Mouse (Mus musculus) layer of hippocampus, postnatal 10 days (tissue): ENCODE measurements around the gene Kalrn. TPM values are rescaled to one million over a fixed set of nuclear protein-coding genes. Genes with fewer than 3 reads are reported as not detected.
A peak's percentile ranks its signal among the peaks of the same experiment; 100 is the strongest.

Source experiments
- DNase-seq, 2 experiments: peaks; one replicate each; pipeline ENCODE4 v3.0.0; 2021; ENCODE audit warnings: low spot score in 2 of 2
- total RNA-seq, 2 experiments: library from RNA; stranded (reverse); gene quantifications; 2 replicates each; pipeline ENCODE4 v1.2.3; 2021

Gene Kalrn
- total RNA-seq, 2 experiments from 2014 or later = 312 to 341 TPM

DNA sequence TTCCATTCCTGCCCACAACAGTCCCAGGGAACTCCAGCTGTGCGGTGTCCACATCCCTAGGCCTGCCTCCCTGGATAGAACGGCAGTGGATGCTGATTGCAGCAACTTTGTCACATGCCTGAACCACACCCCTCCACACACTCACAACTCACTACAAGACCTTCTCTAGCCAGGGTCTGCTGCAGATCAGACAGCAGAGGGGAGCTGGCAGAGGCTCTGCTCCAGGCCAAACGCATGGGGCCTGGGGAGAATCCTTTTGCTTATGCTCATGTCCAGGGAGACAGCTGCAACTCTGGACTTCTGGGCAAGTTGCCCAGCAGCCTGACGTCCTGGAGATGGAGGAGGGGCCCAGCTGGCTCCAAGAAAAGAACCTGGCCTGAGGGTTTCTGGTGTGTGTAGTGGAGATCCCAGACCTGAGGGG, 132.3 kb downstream of the Kalrn start:
- peak; percentile 60 for DNase-seq

GRCm38 (mm10) chr16:34440019-34440615, 133.2 kb downstream of the Kalrn start:
- DNase-seq = no peak

GRCm38 (mm10) chr16:34430131-34430530, 143.2 kb downstream of the Kalrn start:
- DNase-seq = no peak

GRCm38 (mm10) chr16:34427654-34428053, 145.7 kb downstream of the Kalrn start:
- DNase-seq = no peak

- no peak for DNase-seq
Observed at GRCm38 (mm10) chr16:34421473-34421872, 151.9 kb downstream of the Kalrn start.

DNA sequence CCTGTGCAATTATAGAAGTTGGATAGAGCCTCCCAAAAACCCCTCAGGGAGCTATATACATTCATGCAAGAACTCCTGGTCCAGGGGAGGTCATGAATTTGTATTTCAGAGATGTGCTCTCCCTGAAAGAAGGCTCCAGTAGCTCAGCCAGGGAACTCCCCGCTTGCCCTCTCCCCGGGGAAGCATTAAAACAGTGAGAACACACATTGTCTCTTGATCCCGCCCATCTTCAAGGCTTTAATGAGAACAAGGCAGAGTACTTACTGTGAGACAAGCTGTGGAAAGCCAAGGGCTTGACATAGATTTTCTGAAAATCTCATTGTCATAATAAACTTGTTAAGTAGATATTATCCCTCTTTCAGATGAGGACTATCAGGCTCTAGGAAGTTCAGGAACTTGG, 155.4 kb downstream of the Kalrn start:
- DNase-seq = no peak

DNA sequence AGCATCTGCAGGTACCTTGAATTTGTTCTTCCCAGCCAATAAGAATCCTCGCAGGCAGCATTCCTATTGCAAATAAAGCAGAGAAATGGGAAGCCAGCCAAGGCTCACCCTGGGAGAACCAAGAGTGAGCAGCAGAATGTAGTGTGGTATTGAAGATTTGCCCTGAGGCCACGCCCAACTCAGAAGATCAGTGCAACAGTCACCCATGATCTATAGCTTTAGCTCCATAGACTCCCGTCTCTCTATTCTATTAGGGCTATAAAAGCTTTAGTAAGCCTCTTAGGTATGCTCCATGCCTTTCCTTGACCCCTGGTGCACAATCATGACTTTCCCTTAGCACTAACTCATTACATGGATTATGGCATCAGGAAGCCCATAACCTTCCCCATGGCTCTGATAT, 155.9 kb downstream of the Kalrn start:
- no peak for DNase-seq

DNA sequence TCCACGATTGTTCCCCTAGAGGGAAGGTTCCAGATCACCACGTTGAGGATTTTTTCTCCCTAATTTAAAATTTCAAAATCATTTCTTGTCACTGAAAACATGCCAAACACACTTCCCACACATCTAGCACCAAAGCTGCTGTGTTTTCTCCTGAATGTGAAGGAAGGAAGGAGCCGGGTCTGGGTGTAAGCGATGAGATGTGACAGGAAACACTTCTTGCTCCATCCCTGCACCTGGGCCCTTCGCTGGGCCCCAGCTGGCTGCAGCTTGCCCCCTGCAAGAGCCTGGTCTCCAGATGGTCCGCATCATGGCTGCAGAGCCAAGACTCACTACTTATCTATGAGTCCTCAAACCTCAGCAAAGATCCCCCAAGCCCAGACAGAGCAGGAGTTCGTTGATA, 158.8 kb downstream of the Kalrn start:
- DNase-seq = peak in 1 of 2 experiments; percentile 48

GRCm38 (mm10) chr16:34413868-34414333, 159.4 kb downstream of the Kalrn start:
- DNase-seq = peak; percentile 66 to 77

GRCm38 (mm10) chr16:34407036-34407435, 166.3 kb downstream of the Kalrn start:
- no peak for DNase-seq

DNA sequence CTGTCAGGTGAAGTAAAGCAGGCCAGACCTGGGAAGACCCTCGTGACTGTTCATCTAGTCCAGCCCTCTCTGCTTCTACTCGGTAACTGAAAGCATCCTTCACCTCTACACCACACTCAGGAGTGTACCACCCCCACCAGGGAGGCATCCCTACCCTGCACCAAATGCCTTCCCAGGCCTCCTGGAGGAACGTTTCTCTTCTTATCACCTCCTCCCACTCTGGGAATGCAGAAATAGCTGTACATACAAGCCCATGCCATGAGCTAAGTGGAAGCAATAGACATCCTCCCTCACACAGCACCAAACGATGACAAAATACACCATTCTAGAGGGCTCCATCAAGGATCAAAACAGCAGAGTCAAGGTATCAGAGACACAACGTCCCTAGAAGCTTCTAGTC, 168.2 kb downstream of the Kalrn start:
- no peak for DNase-seq

GRCm38 (mm10) chr16:34401216-34401615, 172.1 kb downstream of the Kalrn start:
- DNase-seq = no peak

DNA sequence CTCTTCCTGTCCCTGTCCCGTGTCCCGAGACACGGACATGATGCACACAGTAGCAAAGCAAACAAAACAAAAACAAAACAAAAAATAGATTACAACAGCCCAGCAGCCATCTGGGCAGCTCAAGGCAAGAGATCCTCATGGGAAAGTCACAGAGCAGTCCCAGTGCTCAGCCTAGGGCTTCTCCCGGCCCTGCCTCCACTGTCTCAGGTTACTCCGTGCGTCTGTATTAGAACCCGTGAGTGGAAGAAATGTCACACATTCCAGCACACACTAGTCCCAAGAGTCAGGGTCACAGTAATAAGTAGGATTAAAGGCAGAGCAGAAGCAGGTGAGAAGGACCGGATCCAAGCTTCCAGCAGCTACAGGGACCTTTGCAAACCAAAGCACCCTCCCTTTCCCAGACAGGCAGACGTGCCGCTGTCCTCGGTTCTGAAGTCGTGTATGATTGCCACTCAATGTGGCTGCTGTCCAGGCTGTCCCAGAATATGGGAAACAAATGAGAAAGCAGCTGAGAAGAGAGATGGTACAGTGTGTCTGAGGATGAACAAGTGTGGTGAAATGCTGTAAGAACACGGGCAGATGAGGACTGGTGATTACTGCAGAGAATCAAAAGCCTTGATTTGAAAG, 173.1 kb downstream of the Kalrn start:
- DNase-seq = peak in 1 of 2 experiments; percentile 40

- peak; percentile 52 to 71 for DNase-seq
Observed at GRCm38 (mm10) chr16:34395221-34395811, 178.0 kb downstream of the Kalrn start.

DNA sequence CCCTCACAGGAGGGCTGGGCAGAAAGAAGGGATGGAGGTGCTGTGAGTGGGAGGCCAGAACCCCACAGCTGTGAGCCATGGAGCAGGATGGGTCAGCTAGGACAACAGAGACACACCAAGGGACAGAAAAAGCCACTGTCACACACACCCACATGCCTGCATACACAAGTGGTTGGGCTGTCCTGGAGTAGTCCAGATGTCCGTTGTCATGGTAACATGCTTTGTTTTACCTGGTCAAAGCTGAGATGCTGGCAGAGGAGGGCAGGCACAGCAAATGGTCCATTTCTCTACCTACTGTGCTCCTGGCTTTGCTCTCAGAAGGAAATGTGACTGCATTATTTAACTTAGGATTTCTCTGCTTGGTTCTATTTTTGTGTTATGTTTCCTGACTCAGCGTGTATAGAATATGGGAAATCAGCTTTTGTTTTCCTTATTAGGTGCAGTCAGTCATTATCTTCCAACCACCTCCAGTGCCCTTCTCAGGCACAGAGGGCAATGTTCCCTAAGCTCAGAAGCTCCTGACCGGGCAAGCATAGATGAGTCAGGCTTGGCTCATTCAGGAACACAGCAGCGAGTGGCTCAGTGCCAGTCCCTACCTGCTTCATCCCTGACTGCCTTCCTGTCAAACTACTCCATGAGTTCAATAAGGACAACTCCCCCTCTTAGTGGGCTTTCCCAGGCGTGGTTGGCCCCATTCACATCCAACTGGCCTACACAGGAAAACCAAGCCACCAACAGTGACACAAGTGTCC, 183.6 kb downstream of the Kalrn start:
- no peak for DNase-seq

- DNase-seq = peak in 1 of 2 experiments; percentile 25
Observed at GRCm38 (mm10) chr16:34388871-34389270, 184.5 kb downstream of the Kalrn start.

DNA sequence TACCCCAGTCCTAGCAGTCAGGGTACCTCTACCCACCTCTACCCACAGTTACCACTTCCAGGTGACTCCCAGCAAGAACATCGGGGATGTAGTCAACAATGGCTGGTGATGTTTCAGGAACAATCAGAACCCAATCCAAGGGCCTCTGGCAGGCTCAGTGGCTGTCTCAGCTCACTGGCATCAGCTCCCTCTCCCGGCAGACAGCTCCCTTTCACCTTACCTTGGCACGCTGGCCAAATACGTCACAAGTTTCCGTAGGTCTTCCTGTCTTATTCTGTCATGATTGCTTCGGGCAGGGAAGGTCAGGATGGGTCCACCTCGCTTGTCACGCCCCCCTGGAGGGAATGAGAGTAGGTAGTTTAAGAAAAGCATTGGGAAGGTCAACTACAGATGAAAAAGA, 188.3 kb downstream of the Kalrn start:
- DNase-seq = no peak

GRCm38 (mm10) chr16:34382992-34383391, 190.3 kb downstream of the Kalrn start:
- peak in 1 of 2 experiments; percentile 26 for DNase-seq

- no peak for DNase-seq
Observed at GRCm38 (mm10) chr16:34376166-34376857, 197.0 kb downstream of the Kalrn start.

- DNase-seq = no peak
Observed at GRCm38 (mm10) chr16:34373519-34373918, 199.8 kb downstream of the Kalrn start.

DNA sequence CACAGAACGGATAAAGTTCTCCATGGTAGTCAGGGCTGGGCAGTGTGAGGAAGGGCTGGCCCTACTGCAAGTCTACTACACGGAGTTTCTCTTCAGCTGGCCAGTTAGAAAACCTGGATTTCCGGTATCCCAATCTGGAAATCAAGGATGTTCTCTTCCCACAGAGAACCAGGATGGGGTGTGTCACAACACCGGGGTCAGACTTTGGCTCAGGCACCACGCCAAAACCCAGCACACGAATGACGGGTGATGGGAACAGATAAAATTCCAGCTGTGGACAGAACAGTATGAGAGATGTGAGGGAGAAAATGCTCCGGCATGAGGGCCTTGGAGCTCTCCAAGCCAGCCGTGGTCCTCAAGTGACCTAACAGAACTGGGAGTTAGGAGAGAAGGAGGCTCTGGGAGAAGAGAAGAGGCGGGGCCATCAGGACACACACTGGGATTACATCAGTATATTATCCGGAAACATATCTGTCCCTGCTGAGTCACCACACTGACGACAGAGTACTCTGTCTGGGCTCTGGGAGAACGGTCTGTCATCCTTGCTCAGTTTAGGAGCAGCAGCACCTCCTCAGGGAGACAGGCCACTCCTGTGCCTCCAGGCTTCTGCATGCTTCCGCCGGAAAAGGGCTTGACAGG, 201.1 kb downstream of the Kalrn start:
- DNase-seq = no peak
